Mouse (Mus musculus): ENCODE measurements around the gene C2cd2l. TPM values are rescaled to one million over a fixed set of nuclear protein-coding genes. Genes with fewer than 3 reads are reported as not detected.

C2cd2l gene
- polyA plus RNA-seq, 1 experiment from 2014 or later, result 10.3 TPM

- Histone ChIP-seq H3K27me3 (replicated peaks; ENCODE audit: insufficient read depth, low read length) (no peaks in the 10 kb centered on the region), H3K9ac (replicated peaks; ENCODE audit: low read depth) (peak within 1 kb of the TSS; percentile 81), H3K36me3 (ENCODE audit: insufficient read depth, low read length) (peaks cover 15% of the 10 kb centered on the region; the same call in 1 of the 2 replicates), H3K27ac (ENCODE audit: low read length) (peak within 1 kb of the TSS; percentile 83), H3K4me1 (ENCODE audit: insufficient read depth, low read depth, low read length) (peaks cover 5% of the 10 kb centered on the region), H3K4me2 (replicated peaks; ENCODE audit: low read depth, low read length) (peak within 1 kb of the TSS; percentile 98), H3K9me3 (ENCODE audit: low read length) (no peaks in the 10 kb centered on the region), H3K4me3 (ENCODE audit: low read depth, low read length) (peak within 1 kb of the TSS; percentile 65)
- 1% methylated on average over 79 of the region's 91 CpGs for WGBS
- ATAC-seq, result peak; percentile 96
- TF ChIP-seq EP300 (IDR thresholded peaks at IDR 0.05) (peak; percentile 17; the same call in 1 of the 2 replicates), CTCF (IDR thresholded peaks at IDR 0.05) (peak; percentile 73)
- DNase-seq (ENCODE audit: low spot score), result peak; percentile 100
Observed at GRCm38 (mm10) chr9:44334396-44335330, 14.6 kb upstream of the C2cd2l start, which contains the start of gene H2afx. Gene H2afx, plus strand, starts transcription at chr9:44334694.

- Histone ChIP-seq H3K9ac (replicated peaks; ENCODE audit: low read depth) (no peak overlapping the region), H3K27me3 (replicated peaks; ENCODE audit: insufficient read depth, low read length) (no peaks in the 10 kb centered on the region), H3K4me3 (ENCODE audit: low read depth, low read length) (no peak overlapping the region), H3K4me2 (replicated peaks; ENCODE audit: low read depth, low read length) (no peak overlapping the region), H3K4me1 (ENCODE audit: insufficient read depth, low read depth, low read length) (peaks cover 5% of the 10 kb centered on the region), H3K9me3 (ENCODE audit: low read length) (no peaks in the 10 kb centered on the region), H3K36me3 (ENCODE audit: insufficient read depth, low read length) (peaks cover 11% of the 10 kb centered on the region; the same call in 1 of the 2 replicates), H3K27ac (ENCODE audit: low read length) (no peak overlapping the region)
- ATAC-seq (no peak), DNase-seq (ENCODE audit: low spot score) (no peak)
- no peak for TF ChIP-seq CTCF (IDR thresholded peaks at IDR 0.05)
- TF ChIP-seq EP300 (IDR thresholded peaks at IDR 0.05), result no peak
- WGBS, result 93% methylated on average over 13 of the region's 13 CpGs
Observed at GRCm38 (mm10) chr9:44332918-44333638, 13.0 kb upstream of the C2cd2l start.

- Histone ChIP-seq H3K9ac (replicated peaks; ENCODE audit: low read depth) (no peak overlapping the region), H3K27me3 (replicated peaks; ENCODE audit: insufficient read depth, low read length) (no peaks in the 10 kb centered on the region), H3K9me3 (ENCODE audit: low read length) (no peaks in the 10 kb centered on the region), H3K36me3 (ENCODE audit: insufficient read depth, low read length) (peaks cover 11% of the 10 kb centered on the region; the same call in 1 of the 2 replicates), H3K4me3 (ENCODE audit: low read depth, low read length) (no peak overlapping the region), H3K27ac (ENCODE audit: low read length) (no peak overlapping the region), H3K4me2 (replicated peaks; ENCODE audit: low read depth, low read length) (no peak overlapping the region), H3K4me1 (ENCODE audit: insufficient read depth, low read depth, low read length) (peaks cover 2% of the 10 kb centered on the region)
- DNase-seq (ENCODE audit: low spot score) (no peak), ATAC-seq (no peak)
- WGBS, result 92% methylated on average over 6 of the region's 6 CpGs
- no peak for TF ChIP-seq EP300 (IDR thresholded peaks at IDR 0.05)
- TF ChIP-seq CTCF (IDR thresholded peaks at IDR 0.05), result no peak
Observed at GRCm38 (mm10) chr9:44330736-44331135, 10.7 kb upstream of the C2cd2l start.

- Histone ChIP-seq H3K36me3 (ENCODE audit: insufficient read depth, low read length) (peaks cover 7% of the 10 kb centered on the region; the same call in 1 of the 2 replicates), H3K27me3 (replicated peaks; ENCODE audit: insufficient read depth, low read length) (no peaks in the 10 kb centered on the region), H3K9me3 (ENCODE audit: low read length) (no peaks in the 10 kb centered on the region), H3K4me2 (replicated peaks; ENCODE audit: low read depth, low read length) (peak overlapping the region; percentile 83), H3K4me3 (ENCODE audit: low read depth, low read length) (no peak overlapping the region), H3K9ac (replicated peaks; ENCODE audit: low read depth) (no peak overlapping the region), H3K4me1 (ENCODE audit: insufficient read depth, low read depth, low read length) (no peaks in the 10 kb centered on the region), H3K27ac (ENCODE audit: low read length) (no peak overlapping the region)
- ATAC-seq (no peak), DNase-seq (ENCODE audit: low spot score) (no peak)
- no peak for TF ChIP-seq EP300 (IDR thresholded peaks at IDR 0.05)
- TF ChIP-seq CTCF (IDR thresholded peaks at IDR 0.05), result no peak
- WGBS, result 78% methylated on average over 5 of the region's 5 CpGs
Observed at GRCm38 (mm10) chr9:44327926-44328325, 7.8 kb upstream of the C2cd2l start.

GRCm38 (mm10) chr9:44327064-44327711 lies 7.1 kb upstream of the C2cd2l start:
- H3K27ac ChIP-seq (ENCODE audit: low read length), result peak overlapping the region; percentile 91
- DNase-seq (ENCODE audit: low spot score) (peak; percentile 48), ATAC-seq (peak; percentile 20)
- no peaks in the 10 kb centered on the region for H3K9me3 ChIP-seq (ENCODE audit: low read length)
- H3K4me1 ChIP-seq (ENCODE audit: insufficient read depth, low read depth, low read length), result no peaks in the 10 kb centered on the region
- under 1% methylated on average over 22 of the region's 22 CpGs for WGBS
- no peaks in the 10 kb centered on the region for H3K27me3 ChIP-seq (replicated peaks; ENCODE audit: insufficient read depth, low read length)
- H3K4me2 ChIP-seq (replicated peaks; ENCODE audit: low read depth, low read length), result peak overlapping the region; percentile 83
- TF ChIP-seq EP300 (IDR thresholded peaks at IDR 0.05) (no peak; the same call in 1 of the 2 replicates), CTCF (IDR thresholded peaks at IDR 0.05) (no peak)
- H3K36me3 ChIP-seq (ENCODE audit: insufficient read depth, low read length), result no peaks in the 10 kb centered on the region; the same call in 1 of the 2 replicates
- H3K9ac ChIP-seq (replicated peaks; ENCODE audit: low read depth), result peak overlapping the region; percentile 73
- peak overlapping the region; percentile 69 for H3K4me3 ChIP-seq (ENCODE audit: low read depth, low read length)

Measured in lung, postnatal 0 days (tissue).